ENCODE assay signal across 8 mouse cellular contexts in the genomic region with DNA sequence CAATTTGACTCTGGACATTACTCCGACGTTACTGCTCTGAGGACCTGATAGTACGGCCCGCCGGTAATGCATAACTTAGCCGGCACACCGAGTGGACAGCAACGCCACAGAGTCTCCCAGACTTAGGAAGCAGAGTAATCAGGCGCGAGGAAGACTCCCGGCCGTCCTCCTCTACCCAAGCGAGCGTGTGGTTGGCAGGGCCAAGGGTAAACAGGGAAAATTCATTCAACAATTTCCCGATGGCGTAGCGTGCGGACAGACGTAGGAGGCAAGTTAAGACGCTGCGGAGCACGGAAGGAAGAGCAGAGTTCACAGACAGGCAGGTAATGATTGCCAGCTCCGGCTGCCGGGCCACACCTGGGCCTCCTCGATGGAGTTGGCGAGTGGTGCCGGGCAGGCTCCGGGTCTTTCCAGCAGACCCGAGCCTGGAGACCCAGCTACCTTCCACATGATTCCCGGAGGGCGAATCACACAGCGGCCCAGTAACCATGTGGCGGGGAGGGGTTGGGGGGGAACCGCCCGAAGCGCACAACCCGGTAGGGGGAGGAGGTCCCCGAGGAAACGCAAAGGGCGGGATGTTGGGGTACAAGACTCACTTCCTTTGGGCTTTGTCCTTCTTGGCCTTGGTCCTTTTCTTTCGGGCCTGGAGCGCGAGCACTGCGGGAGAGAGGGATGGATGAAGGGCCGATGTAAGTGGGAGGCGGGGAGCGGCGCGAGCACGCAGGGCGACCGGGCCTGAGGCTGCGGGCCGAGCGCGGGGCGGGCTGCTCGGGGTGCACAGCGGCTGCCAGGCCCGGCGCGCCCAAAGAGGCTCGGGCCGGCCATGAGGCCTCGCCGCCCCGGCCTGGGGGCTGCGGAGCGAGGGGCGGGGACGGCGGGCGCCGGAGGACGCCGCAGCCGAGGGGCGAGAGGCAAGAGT. TPM values are rescaled to one million over a fixed set of nuclear protein-coding genes. Genes with fewer than 3 reads are reported as not detected.
DNase-seq lines count a peak whose midpoint lies in the region; ATAC-seq and TF ChIP-seq lines count a peak whose summit lies in the region.

No protein-coding gene starts in this region.

- peak overlapping the region; percentile 97 for H3K4me2 ChIP-seq in heart, embryonic 13.5 days
- peak overlapping the region; percentile 80 for H3K4me2 ChIP-seq in kidney, postnatal 0 days (ENCODE audit: low read length)
- H3K4me2 ChIP-seq in liver, embryonic 14.5 days (ENCODE audit: low read depth): peak overlapping the region; percentile 92
- peak overlapping the region; percentile 94 for H3K4me2 ChIP-seq in stomach, postnatal 0 days (replicated peaks; ENCODE audit: low read depth)

- TF ChIP-seq POLR2A in embryonic fibroblast, embryonic 13.5 days (IDR thresholded peaks at IDR 0.05; ENCODE audit: low read depth, low read length): peak; percentile 63; the same call in 1 of the 2 replicates

- peak overlapping the region; percentile 98 for H3K9ac ChIP-seq in heart, embryonic 13.5 days
- H3K9ac ChIP-seq in kidney, postnatal 0 days (ENCODE audit: low read depth, low read length): peak overlapping the region; percentile 87
- peak overlapping the region; percentile 87 for H3K9ac ChIP-seq in liver, embryonic 14.5 days (replicated peaks)
- peak overlapping the region; percentile 91 for H3K9ac ChIP-seq in stomach, postnatal 0 days (ENCODE audit: low read length)

- DNase-seq in A20 (ENCODE audit: low read depth, low spot score): peak; percentile 67
- peak; percentile 28 for DNase-seq in adrenal gland, adult 8-10 months
- DNase-seq in kidney, postnatal 0 days (ENCODE audit: low spot score): peak; percentile 70
- DNase-seq in liver, embryonic 14.5 days (ENCODE audit: low read depth in 3 of 3, low spot score in 3 of 3): peak in 2 of 3 experiments; percentile 36 to 42
- DNase-seq in neural tube, embryonic 10.5 days (ENCODE audit: extremely low spot score, low spot score): peak; percentile 76
- peak; percentile 78 for DNase-seq in stomach, postnatal 0 days (ENCODE audit: low spot score)

- no peak for TF ChIP-seq CTCF in embryonic fibroblast, embryonic 13.5 days (IDR thresholded peaks at IDR 0.05; ENCODE audit: borderline replicate concordance, insufficient read depth, low read length)
- no peak for TF ChIP-seq CTCF in kidney, postnatal 0 days (IDR thresholded peaks at IDR 0.05; ENCODE audit: low read depth)
- peak; percentile 12; the same call in 1 of the 2 replicates for TF ChIP-seq CTCF in liver, embryonic 14.5 days (IDR thresholded peaks at IDR 0.05; ENCODE audit: low read depth)
- TF ChIP-seq CTCF in stomach, postnatal 0 days (IDR thresholded peaks at IDR 0.05; ENCODE audit: low read depth): no peak

- H3K27ac ChIP-seq in embryonic fibroblast, embryonic 13.5 days (ENCODE audit: insufficient read depth, low read length): peak overlapping the region; percentile 14
- peak overlapping the region; percentile 87 for H3K27ac ChIP-seq in heart, embryonic 13.5 days (replicated peaks)
- peak overlapping the region; percentile 90 for H3K27ac ChIP-seq in kidney, postnatal 0 days
- H3K27ac ChIP-seq in liver, embryonic 14.5 days: peak overlapping the region; percentile 52
- peak overlapping the region; percentile 93 for H3K27ac ChIP-seq in stomach, postnatal 0 days (replicated peaks)

- H3K4me1 ChIP-seq in embryonic fibroblast, embryonic 13.5 days (ENCODE audit: control insufficient read depth, insufficient read depth, low read length): no peaks in the 10 kb centered on the region
- H3K4me1 ChIP-seq in heart, embryonic 13.5 days: peaks cover 35% of the 10 kb centered on the region
- H3K4me1 ChIP-seq in kidney, postnatal 0 days (replicated peaks; ENCODE audit: insufficient read depth, low read length): peaks cover 12% of the 10 kb centered on the region
- peaks cover 9 to 25% of the 10 kb centered on the region in 2 experiments for H3K4me1 ChIP-seq in liver, embryonic 14.5 days (replicated peaks; ENCODE audit: control insufficient read depth in 2 of 2, insufficient read depth in 2 of 2, low read length in 1 of 2)
- H3K4me1 ChIP-seq in stomach, postnatal 0 days (replicated peaks; ENCODE audit: control insufficient read depth, insufficient read depth): peaks cover 2% of the 10 kb centered on the region; the same call in 1 of the 2 replicates

- peaks cover 29% of the 10 kb centered on the region for H3K36me3 ChIP-seq in heart, embryonic 13.5 days
- no peaks in the 10 kb centered on the region; the same call in 1 of the 2 replicates for H3K36me3 ChIP-seq in kidney, postnatal 0 days (ENCODE audit: insufficient read depth, low read length)
- no peaks in the 10 kb centered on the region; the same call in 1 of the 2 replicates for H3K36me3 ChIP-seq in liver, embryonic 14.5 days (replicated peaks; ENCODE audit: control insufficient read depth, insufficient read depth, low read depth)
- no peaks in the 10 kb centered on the region for H3K36me3 ChIP-seq in stomach, postnatal 0 days (ENCODE audit: control insufficient read depth, insufficient read depth, low read length)

- no peak for TF ChIP-seq EP300 in liver, embryonic 14.5 days (IDR thresholded peaks at IDR 0.05; ENCODE audit: low read depth)
- TF ChIP-seq EP300 in stomach, postnatal 0 days (optimal IDR thresholded peaks at IDR 0.05): no peak

- H3K4me3 ChIP-seq in embryonic fibroblast, embryonic 13.5 days (ENCODE audit: insufficient read depth, low read length): peak overlapping the region; percentile 90
- peak overlapping the region; percentile 99 for H3K4me3 ChIP-seq in heart, embryonic 13.5 days
- H3K4me3 ChIP-seq in kidney, postnatal 0 days (replicated peaks; ENCODE audit: low read depth, low read length): peak overlapping the region; percentile 88
- peak overlapping the region; percentile 91 to 98 for H3K4me3 ChIP-seq in liver, embryonic 14.5 days (ENCODE audit: insufficient read depth in 1 of 2, low read depth in 2 of 2, low read length in 2 of 2)
- H3K4me3 ChIP-seq in stomach, postnatal 0 days (ENCODE audit: low read depth, low read length): peak overlapping the region; percentile 97

- under 1% methylated on average over 76 of the region's 78 CpGs for WGBS in heart, embryonic 13.5 days
- under 1% methylated on average over 72 of the region's 78 CpGs for WGBS in kidney, postnatal 0 days
- WGBS in liver, embryonic 14.5 days (ENCODE audit: insufficient replicate concordance): under 1% methylated on average over 78 of the region's 78 CpGs
- WGBS in stomach, postnatal 0 days: 1% methylated on average over 55 of the region's 78 CpGs

- no peaks in the 10 kb centered on the region for H3K9me3 ChIP-seq in heart, embryonic 13.5 days
- H3K9me3 ChIP-seq in kidney, postnatal 0 days (replicated peaks; ENCODE audit: low read length): no peaks in the 10 kb centered on the region
- no peaks in the 10 kb centered on the region for H3K9me3 ChIP-seq in liver, embryonic 14.5 days (ENCODE audit: control insufficient read depth, low read length)
- H3K9me3 ChIP-seq in stomach, postnatal 0 days (ENCODE audit: control insufficient read depth, low read length): no peaks in the 10 kb centered on the region

- ATAC-seq in heart, embryonic 13.5 days (ENCODE audit: extremely low read depth, insufficient number of reproducible peaks, low FRiP score, low TSS enrichment): peak; percentile 65; the same call in 1 of the 2 replicates
- peak; percentile 68 for ATAC-seq in kidney, postnatal 0 days (replicated peaks; ENCODE audit: low FRiP score, low read depth)
- peak; percentile 69 for ATAC-seq in liver, embryonic 14.5 days (ENCODE audit: insufficient read depth)
- peak; percentile 65 for ATAC-seq in stomach, postnatal 0 days (ENCODE audit: low FRiP score, low TSS enrichment)

- H3K27me3 ChIP-seq in heart, embryonic 13.5 days (replicated peaks): 0 out of 2 replicates have a peak, but pooled peaks cover 2% of the 10 kb centered on the region
- H3K27me3 ChIP-seq in kidney, postnatal 0 days (ENCODE audit: insufficient read depth, low read length): no peaks in the 10 kb centered on the region
- no peaks in the 10 kb centered on the region for H3K27me3 ChIP-seq in liver, embryonic 14.5 days (ENCODE audit: control insufficient read depth, insufficient read depth, low read length)
- H3K27me3 ChIP-seq in stomach, postnatal 0 days (ENCODE audit: control insufficient read depth, insufficient read depth, low read length): no peaks in the 10 kb centered on the region

RNA-seq across cellular contexts. Expression of a gene that starts 0.9 kb away (rescaled TPM):
- total RNA-seq in adrenal gland, adult 8-10 months (2022): 10 to 100 TPM; 68.4 to 81.5 (median 72.8) TPM
- polyA plus RNA-seq in embryonic fibroblast, embryonic 13.5 days (2011; ENCODE audit: insufficient read length, low read depth, missing spikeins): 115 and 125 TPM in 2 replicates
- 43.5 and 47.2 TPM in 2 replicates for polyA plus RNA-seq in heart, embryonic 13.5 days (2015; fragmentation: Nextera tagmentation; extraction: Ambion mirVana)
- 79.2 and 85.8 TPM in 2 replicates for polyA plus RNA-seq in kidney, postnatal 0 days (2015; fragmentation: Nextera tagmentation; extraction: Ambion mirVana)
- 11.5 and 12.9 TPM in 2 replicates for polyA plus RNA-seq in liver, embryonic 14.5 days (2012; rRNA removed)
- 40.8 and 41.8 TPM in 2 replicates for polyA plus RNA-seq in liver, embryonic 14.5 days (2014; fragmentation: Nextera tagmentation; extraction: Ambion mirVana)
- 88.7 and 103 TPM in 2 replicates for polyA plus RNA-seq in stomach, postnatal 0 days (2015; fragmentation: Nextera tagmentation; extraction: Ambion mirVana)

RNA-seq across cellular contexts. Expression of a gene that starts 46.2 kb away (rescaled TPM):
- 1 to 10 TPM; 2.6 to 6.7 (median 4.2) TPM for total RNA-seq in adrenal gland, adult 8-10 months (2022)
- not detected in 2 replicates for polyA plus RNA-seq in embryonic fibroblast, embryonic 13.5 days (2011; ENCODE audit: insufficient read length, low read depth, missing spikeins)
- 0.22 and 0.43 TPM in 2 replicates for polyA plus RNA-seq in heart, embryonic 13.5 days (2015; fragmentation: Nextera tagmentation; extraction: Ambion mirVana)
- 0.17 TPM in 1 of 2 replicates, not detected in the other for polyA plus RNA-seq in kidney, postnatal 0 days (2015; fragmentation: Nextera tagmentation; extraction: Ambion mirVana)
- polyA plus RNA-seq in liver, embryonic 14.5 days (2012; rRNA removed): not detected in 2 replicates
- polyA plus RNA-seq in liver, embryonic 14.5 days (2014; fragmentation: Nextera tagmentation; extraction: Ambion mirVana): not detected in 2 replicates
- 0.98 and 1.2 TPM in 2 replicates for polyA plus RNA-seq in stomach, postnatal 0 days (2015; fragmentation: Nextera tagmentation; extraction: Ambion mirVana)

Comparison
In these comparisons a context has a peak if more than half of its experiments do, and no peak if none do; other contexts are left out.
1. Peak in every context shown above with its lines: DNase-seq, ATAC-seq, H3K4me3 ChIP-seq and H3K27ac ChIP-seq.
2. DNase-seq: peak in every context shown above with its lines; median percentile 78 in stomach, postnatal 0 days; 76 in neural tube, embryonic 10.5 days; 70 in kidney, postnatal 0 days; 67 in A20; 39 in liver, embryonic 14.5 days; 28 in adrenal gland, adult 8-10 months.
3. H3K27ac ChIP-seq: peak in every context shown above with its lines; median percentile 93 in stomach, postnatal 0 days; 90 in kidney, postnatal 0 days; 87 in heart, embryonic 13.5 days; 52 in liver, embryonic 14.5 days; 14 in embryonic fibroblast, embryonic 13.5 days.